Mouse (Mus musculus): ENCODE measurements at regions not wholly inside any gene's neighbourhood (a gene's known extent, or its start where the extent isn't known, plus 50 kb on each side); places are given as distances from the start of the nearest gene placed in this dataset.

- TF ChIP-seq CTCF (IDR thresholded peaks at IDR 0.05; ENCODE audit: low read depth) (no peak), EP300 (optimal IDR thresholded peaks at IDR 0.05) (no peak)
These were observed 922.7 kb downstream of the Pla2g4a start for GRCm38 (mm10) chr1:149038188-149038967.
